Mouse (Mus musculus) G1E (cell line): Measurements from ENCODE around the gene Isl1.

Experiments used
- CTCF ChIP-seq: IDR thresholded peaks from 2 replicates; pipeline ENCODE4 v1.5.1; 2012; ENCODE audit warnings: low read depth, low read length, inconsistent platforms, mixed read lengths
- GATA1 ChIP-seq: IDR thresholded peaks from 2 replicates; pipeline ENCODE4 v1.6.1; 2012; ENCODE audit warnings: borderline replicate concordance, low read length, inconsistent platforms, mixed read lengths
- GATA2 ChIP-seq: IDR thresholded peaks from 2 replicates; pipeline ENCODE4 v1.6.1; 2012; ENCODE audit warnings: low read depth, low read length, inconsistent platforms, borderline replicate concordance
- POLR2AphosphoS5 ChIP-seq: IDR thresholded peaks from 2 replicates; pipeline ENCODE4 v1.6.1; 2012; ENCODE audit warnings: low read depth, low read length, inconsistent platforms; ENCODE audit not compliant: insufficient replicate concordance
- TAL1 ChIP-seq: conservative IDR thresholded peaks from 2 replicates; pipeline ENCODE4 v1.6.1; 2012; ENCODE audit warnings: low read depth, low read length, inconsistent platforms, mixed read lengths

DNA sequence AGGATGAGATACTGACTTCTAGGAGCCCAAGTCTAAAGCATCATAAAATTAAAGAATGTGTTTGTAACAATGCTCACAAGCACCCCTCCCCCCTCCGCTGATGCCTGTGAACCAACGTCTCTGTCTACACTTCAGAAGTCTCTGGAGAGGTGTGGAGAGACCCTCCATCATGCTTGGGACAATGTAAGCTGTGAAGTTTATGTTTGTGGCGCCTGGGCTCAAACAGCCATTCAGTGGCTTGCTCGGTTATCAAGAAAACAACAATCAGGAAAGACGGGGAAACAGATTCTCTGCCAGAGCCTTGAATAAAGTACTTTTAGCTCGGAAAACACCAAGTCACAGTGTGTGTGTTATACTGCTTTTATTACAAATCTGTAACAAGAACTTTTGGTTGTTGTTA, 14.8 kb downstream of the Isl1 start:
- no peak for TF ChIP-seq CTCF
- TF ChIP-seq GATA2: no peak
- TF ChIP-seq POLR2AphosphoS5: no peak
- no peak for TF ChIP-seq GATA1
- no peak for TF ChIP-seq TAL1
